Mouse (Mus musculus): ENCODE measurements at regions not wholly inside any gene's neighbourhood (a gene's known extent, or its start where the extent isn't known, plus 50 kb on each side); places are given as distances from the start of the nearest gene placed in this dataset.

GRCm38 (mm10) chr12:92927591-92927990, 1078.6 kb upstream of the Sel1l start:
- DNase-seq (ENCODE audit: low read depth, low spot score), result no peak
- no peak overlapping the region for H3K9ac ChIP-seq (ENCODE audit: insufficient read depth, low read depth, low read length, poor library complexity, severe bottlenecking)
- H3K9me3 ChIP-seq (ENCODE audit: control insufficient read depth, insufficient read depth, low read depth, low read length), result no peaks in the 10 kb centered on the region
- H3K36me3 ChIP-seq (ENCODE audit: control insufficient read depth, insufficient read depth, low read length, poor library complexity, severe bottlenecking), result no peaks in the 10 kb centered on the region
- no peaks in the 10 kb centered on the region for H3K4me1 ChIP-seq (ENCODE audit: control insufficient read depth in 2 of 2, insufficient read depth in 2 of 2, low read length in 2 of 2, poor library complexity in 1 of 2)
- in situ Hi-C loops (cut with MboI; ENCODE audit: low sequenced_read_pairs in 2 of 2, unreplicated experiment in 2 of 2), result no loop called here
- H3K4me3 ChIP-seq (ENCODE audit: insufficient read depth in 1 of 2, low read depth in 1 of 2, low read length in 2 of 2, poor library complexity in 1 of 2, severe bottlenecking in 1 of 2), result no peak overlapping the region
- H3K27ac ChIP-seq (ENCODE audit: insufficient read depth, low read depth, low read length, poor library complexity, severe bottlenecking), result no peak overlapping the region
- TF ChIP-seq ZC3H11A (IDR thresholded peaks at IDR 0.05; ENCODE audit: borderline replicate concordance, low read depth, low read length), result no peak
- TF ChIP-seq MAFK (IDR thresholded peaks at IDR 0.05; ENCODE audit: insufficient read depth, low read depth, low read length), result no peak
- TF ChIP-seq ZNF384 (IDR thresholded peaks at IDR 0.05; ENCODE audit: low read depth, low read length), result no peak
- no peak for TF ChIP-seq HCFC1 (IDR thresholded peaks at IDR 0.05; ENCODE audit: borderline replicate concordance, insufficient read depth, low read length)
- no peak for TF ChIP-seq CHD2 (IDR thresholded peaks at IDR 0.05; ENCODE audit: low read depth, low read length)

- Histone ChIP-seq H3K27ac (ENCODE audit: insufficient read depth, low read depth, low read length, poor library complexity, severe bottlenecking) (no peak overlapping the region), H3K4me3 (ENCODE audit: insufficient read depth in 1 of 2, low read depth in 1 of 2, low read length in 2 of 2, poor library complexity in 1 of 2, severe bottlenecking in 1 of 2) (no peak overlapping the region), H3K9me3 (ENCODE audit: control insufficient read depth, insufficient read depth, low read depth, low read length) (no peaks in the 10 kb centered on the region), H3K9ac (ENCODE audit: insufficient read depth, low read depth, low read length, poor library complexity, severe bottlenecking) (no peak overlapping the region), H3K36me3 (ENCODE audit: control insufficient read depth, insufficient read depth, low read length, poor library complexity, severe bottlenecking) (no peaks in the 10 kb centered on the region), H3K4me1 (ENCODE audit: control insufficient read depth in 2 of 2, insufficient read depth in 2 of 2, low read length in 2 of 2, poor library complexity in 1 of 2) (no peaks in the 10 kb centered on the region)
- TF ChIP-seq ZNF384 (IDR thresholded peaks at IDR 0.05; ENCODE audit: low read depth, low read length) (no peak), MAFK (IDR thresholded peaks at IDR 0.05; ENCODE audit: insufficient read depth, low read depth, low read length) (no peak), CHD2 (IDR thresholded peaks at IDR 0.05; ENCODE audit: low read depth, low read length) (no peak), ZC3H11A (IDR thresholded peaks at IDR 0.05; ENCODE audit: borderline replicate concordance, low read depth, low read length) (no peak), HCFC1 (IDR thresholded peaks at IDR 0.05; ENCODE audit: borderline replicate concordance, insufficient read depth, low read length) (no peak)
- DNase-seq (ENCODE audit: low read depth, low spot score), result no peak
- in situ Hi-C loops (cut with MboI; ENCODE audit: low sequenced_read_pairs in 2 of 2, unreplicated experiment in 2 of 2), result no loop called here
These were observed 1078.0 kb upstream of the Sel1l start for GRCm38 (mm10) chr12:92926942-92927341.

GRCm38 (mm10) chr12:92919920-92920319, 1071.0 kb upstream of the Sel1l start:
- no peaks in the 10 kb centered on the region for H3K4me1 ChIP-seq (ENCODE audit: control insufficient read depth in 2 of 2, insufficient read depth in 2 of 2, low read length in 2 of 2, poor library complexity in 1 of 2)
- no peak overlapping the region for H3K4me3 ChIP-seq (ENCODE audit: insufficient read depth in 1 of 2, low read depth in 1 of 2, low read length in 2 of 2, poor library complexity in 1 of 2, severe bottlenecking in 1 of 2)
- H3K9me3 ChIP-seq (ENCODE audit: control insufficient read depth, insufficient read depth, low read depth, low read length), result no peaks in the 10 kb centered on the region
- in situ Hi-C loops (cut with MboI; ENCODE audit: low sequenced_read_pairs in 2 of 2, unreplicated experiment in 2 of 2), result no loop called here
- H3K36me3 ChIP-seq (ENCODE audit: control insufficient read depth, insufficient read depth, low read length, poor library complexity, severe bottlenecking), result no peaks in the 10 kb centered on the region
- DNase-seq (ENCODE audit: low read depth, low spot score), result no peak
- H3K27ac ChIP-seq (ENCODE audit: insufficient read depth, low read depth, low read length, poor library complexity, severe bottlenecking), result no peak overlapping the region
- TF ChIP-seq CHD2 (IDR thresholded peaks at IDR 0.05; ENCODE audit: low read depth, low read length), result no peak
- no peak overlapping the region for H3K9ac ChIP-seq (ENCODE audit: insufficient read depth, low read depth, low read length, poor library complexity, severe bottlenecking)

GRCm38 (mm10) chr12:92916267-92916666, 1067.3 kb upstream of the Sel1l start:
- DNase-seq (ENCODE audit: low read depth, low spot score), result no peak

GRCm38 (mm10) chr12:92915776-92916175, 1066.8 kb upstream of the Sel1l start:
- Histone ChIP-seq H3K4me3 (ENCODE audit: insufficient read depth in 1 of 2, low read depth in 1 of 2, low read length in 2 of 2, poor library complexity in 1 of 2, severe bottlenecking in 1 of 2) (no peak overlapping the region), H3K27ac (ENCODE audit: insufficient read depth, low read depth, low read length, poor library complexity, severe bottlenecking) (no peak overlapping the region), H3K36me3 (ENCODE audit: control insufficient read depth, insufficient read depth, low read length, poor library complexity, severe bottlenecking) (no peaks in the 10 kb centered on the region), H3K9ac (ENCODE audit: insufficient read depth, low read depth, low read length, poor library complexity, severe bottlenecking) (no peak overlapping the region), H3K9me3 (ENCODE audit: control insufficient read depth, insufficient read depth, low read depth, low read length) (no peaks in the 10 kb centered on the region), H3K4me1 (ENCODE audit: control insufficient read depth in 2 of 2, insufficient read depth in 2 of 2, low read length in 2 of 2, poor library complexity in 1 of 2) (no peaks in the 10 kb centered on the region)
- TF ChIP-seq ZNF384 (IDR thresholded peaks at IDR 0.05; ENCODE audit: low read depth, low read length) (no peak), ZC3H11A (IDR thresholded peaks at IDR 0.05; ENCODE audit: borderline replicate concordance, low read depth, low read length) (no peak), HCFC1 (IDR thresholded peaks at IDR 0.05; ENCODE audit: borderline replicate concordance, insufficient read depth, low read length) (no peak), MAFK (IDR thresholded peaks at IDR 0.05; ENCODE audit: insufficient read depth, low read depth, low read length) (no peak), CHD2 (IDR thresholded peaks at IDR 0.05; ENCODE audit: low read depth, low read length) (no peak)
- DNase-seq (ENCODE audit: low read depth, low spot score), result no peak
- in situ Hi-C loops (cut with MboI; ENCODE audit: low sequenced_read_pairs in 2 of 2, unreplicated experiment in 2 of 2), result no loop called here

More at GRCm38 (mm10) chr12:92916267-92916666, 1067.3 kb upstream of the Sel1l start:
- no peak overlapping the region for H3K27ac ChIP-seq (ENCODE audit: insufficient read depth, low read depth, low read length, poor library complexity, severe bottlenecking)
- H3K4me1 ChIP-seq (ENCODE audit: control insufficient read depth in 2 of 2, insufficient read depth in 2 of 2, low read length in 2 of 2, poor library complexity in 1 of 2), result no peaks in the 10 kb centered on the region
- TF ChIP-seq MAFK (IDR thresholded peaks at IDR 0.05; ENCODE audit: insufficient read depth, low read depth, low read length) (no peak), ZC3H11A (IDR thresholded peaks at IDR 0.05; ENCODE audit: borderline replicate concordance, low read depth, low read length) (no peak), ZNF384 (IDR thresholded peaks at IDR 0.05; ENCODE audit: low read depth, low read length) (no peak), HCFC1 (IDR thresholded peaks at IDR 0.05; ENCODE audit: borderline replicate concordance, insufficient read depth, low read length) (no peak), CHD2 (IDR thresholded peaks at IDR 0.05; ENCODE audit: low read depth, low read length) (no peak)
- no peaks in the 10 kb centered on the region for H3K9me3 ChIP-seq (ENCODE audit: control insufficient read depth, insufficient read depth, low read depth, low read length)
- in situ Hi-C loops (cut with MboI; ENCODE audit: low sequenced_read_pairs in 2 of 2, unreplicated experiment in 2 of 2), result no loop called here
- H3K9ac ChIP-seq (ENCODE audit: insufficient read depth, low read depth, low read length, poor library complexity, severe bottlenecking), result no peak overlapping the region
- H3K4me3 ChIP-seq (ENCODE audit: insufficient read depth in 1 of 2, low read depth in 1 of 2, low read length in 2 of 2, poor library complexity in 1 of 2, severe bottlenecking in 1 of 2), result no peak overlapping the region
- no peaks in the 10 kb centered on the region for H3K36me3 ChIP-seq (ENCODE audit: control insufficient read depth, insufficient read depth, low read length, poor library complexity, severe bottlenecking)

Measured in ES-E14 (cell line).